Mouse (Mus musculus) lung, adult 2 months (tissue): ENCODE measurements around the gene Spint1. TPM values are rescaled to one million over a fixed set of nuclear protein-coding genes. Genes with fewer than 3 reads are reported as not detected.
A peak's percentile ranks its signal among the peaks of the same experiment; 100 is the strongest.

Source experiments
- DNase-seq: peaks from one replicate; pipeline ENCODE4 v3.0.0; 2022
- H3K4me1 ChIP-seq: fragments of 200-500 bp; 2 replicates; pipeline ENCODE4 v1.6.1; 2011; ENCODE audit warnings: low read length; ENCODE audit not compliant: control insufficient read depth, insufficient read depth
- H3K4me3 ChIP-seq: fragments of 200-500 bp; replicated peaks from 2 replicates; pipeline ENCODE3; 2011; ENCODE audit warnings: low read depth, mild to moderate bottlenecking, control low read depth, low read length; ENCODE audit errors: extremely low read depth
- CTCF ChIP-seq: fragments of 200-500 bp; IDR thresholded peaks from 2 replicates; pipeline ENCODE4 v1.5.1; 2011; ENCODE audit warnings: mild to moderate bottlenecking, low read length, control low read depth; ENCODE audit not compliant: insufficient read depth
- POLR2A ChIP-seq: fragments of 200-500 bp; IDR thresholded peaks from 2 replicates; pipeline ENCODE4 v1.6.1; 2011; ENCODE audit warnings: low read depth, mild to moderate bottlenecking, control low read depth, low read length, borderline replicate concordance; ENCODE audit errors: extremely low read depth
- WGBS: fragments of 180-500 bp; shearing (Covaris S2); methylation state at CpG from one replicate; pipeline ENCODE4 v1.1.7; 2018; 5-methylcytosine and 5-hydroxymethylcytosine counted together
- polyA plus RNA-seq: library from polyadenylated mRNA; depleted of rRNA; stranded (reverse); fragments of >200 nt; gene quantifications from 2 replicates; pipeline ENCODE4 v1.2.3, GENCODE M21; 2012

Spint1 gene
- polyA plus RNA-seq, 1 experiment = 51.0 TPM

DNA sequence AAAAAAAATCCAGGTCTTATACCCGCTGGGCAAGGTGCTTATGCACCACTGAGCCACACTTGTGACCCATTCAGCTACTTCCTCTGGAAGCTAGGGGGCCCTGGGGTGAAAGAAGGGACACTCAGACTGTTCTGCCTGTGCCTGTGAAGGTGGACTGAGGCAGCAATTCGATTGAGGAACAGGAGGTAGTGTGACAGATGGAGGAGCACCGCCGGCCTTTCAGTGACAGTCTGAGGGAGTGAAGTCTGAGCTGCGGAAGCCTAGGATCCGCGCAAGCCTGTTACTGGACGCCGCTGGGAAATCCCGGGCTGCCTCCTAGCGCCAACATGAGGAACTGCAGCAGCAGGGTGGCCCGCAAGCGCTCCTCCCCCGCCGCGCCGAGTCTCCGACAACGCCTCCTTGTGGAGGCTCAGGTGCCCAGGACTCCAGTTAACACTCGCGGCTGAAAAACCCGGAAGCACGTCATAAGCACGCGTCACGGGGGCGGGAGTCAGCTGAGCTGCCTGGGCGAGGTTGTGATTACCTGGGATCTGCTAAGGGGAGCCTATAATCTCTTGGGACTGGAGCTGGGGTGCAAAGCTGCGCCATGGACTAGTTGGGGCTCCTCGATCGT, 51.2 kb downstream of the Spint1 start, which contains the start of gene Vps18:
Gene Vps18, plus strand, starts transcription at position 471 of the 613 bp plus-strand sequence.
- peak; percentile 97 for DNase-seq
- WGBS = under 1% methylated on average over 31 of the region's 31 CpGs
- peaks cover 9% of the 10 kb centered on the region; the same call in 1 of the 2 replicates for H3K4me1 ChIP-seq
- H3K4me3 ChIP-seq = peak within 1 kb of the TSS; percentile 74
- TF ChIP-seq POLR2A = peak; percentile 83; the same call in 1 of the 2 replicates
- TF ChIP-seq CTCF = peak; percentile 78

GRCm38 (mm10) chr2:119289014-119289416, 51.9 kb downstream of the Spint1 start:
- no peak for DNase-seq
- WGBS = 1% methylated on average over 11 of the region's 11 CpGs
- Histone ChIP-seq H3K4me3 (peak overlapping the region; percentile 74), H3K4me1 (peaks cover 9% of the 10 kb centered on the region; the same call in 1 of the 2 replicates)
- TF ChIP-seq POLR2A = no peak
- TF ChIP-seq CTCF = no peak

GRCm38 (mm10) chr2:119292281-119292680, 55.1 kb downstream of the Spint1 start:
- 91% methylated on average over 5 of the region's 5 CpGs for WGBS
- TF ChIP-seq POLR2A = no peak
- no peak for TF ChIP-seq CTCF
- no peak for DNase-seq
- Histone ChIP-seq H3K4me3 (no peak overlapping the region), H3K4me1 (peaks cover 9% of the 10 kb centered on the region; the same call in 1 of the 2 replicates)

DNA sequence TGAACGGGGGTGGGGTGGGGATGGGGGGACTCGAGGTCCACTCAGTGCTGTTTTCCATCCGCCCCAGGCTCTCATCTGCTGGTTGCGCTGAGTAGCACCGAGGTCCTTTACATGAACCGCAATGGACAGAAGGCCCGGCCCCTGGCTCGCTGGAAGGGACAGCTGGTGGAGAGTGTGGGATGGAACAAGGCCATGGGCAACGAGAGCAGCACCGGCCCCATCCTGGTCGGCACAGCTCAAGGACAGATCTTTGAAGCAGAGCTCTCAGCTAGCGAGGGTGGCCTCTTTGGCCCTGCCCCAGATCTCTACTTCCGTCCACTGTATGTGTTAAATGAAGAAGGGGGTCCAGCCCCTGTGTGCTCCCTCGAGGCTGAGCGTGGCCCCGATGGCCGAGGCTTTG, 55.7 kb downstream of the Spint1 start:
- WGBS = 92% methylated on average over 17 of the region's 17 CpGs
- TF ChIP-seq CTCF (no peak), POLR2A (no peak)
- no peak for DNase-seq
- Histone ChIP-seq H3K4me3 (no peak overlapping the region), H3K4me1 (peaks cover 7% of the 10 kb centered on the region; the same call in 1 of the 2 replicates)

GRCm38 (mm10) chr2:119293311-119293710, 56.1 kb downstream of the Spint1 start:
- H3K4me3 ChIP-seq = no peak overlapping the region
- H3K4me1 ChIP-seq = peaks cover 6% of the 10 kb centered on the region; the same call in 1 of the 2 replicates
- WGBS = 94% methylated on average over 17 of the region's 17 CpGs
- DNase-seq = no peak
- TF ChIP-seq POLR2A (no peak), CTCF (no peak)

DNA sequence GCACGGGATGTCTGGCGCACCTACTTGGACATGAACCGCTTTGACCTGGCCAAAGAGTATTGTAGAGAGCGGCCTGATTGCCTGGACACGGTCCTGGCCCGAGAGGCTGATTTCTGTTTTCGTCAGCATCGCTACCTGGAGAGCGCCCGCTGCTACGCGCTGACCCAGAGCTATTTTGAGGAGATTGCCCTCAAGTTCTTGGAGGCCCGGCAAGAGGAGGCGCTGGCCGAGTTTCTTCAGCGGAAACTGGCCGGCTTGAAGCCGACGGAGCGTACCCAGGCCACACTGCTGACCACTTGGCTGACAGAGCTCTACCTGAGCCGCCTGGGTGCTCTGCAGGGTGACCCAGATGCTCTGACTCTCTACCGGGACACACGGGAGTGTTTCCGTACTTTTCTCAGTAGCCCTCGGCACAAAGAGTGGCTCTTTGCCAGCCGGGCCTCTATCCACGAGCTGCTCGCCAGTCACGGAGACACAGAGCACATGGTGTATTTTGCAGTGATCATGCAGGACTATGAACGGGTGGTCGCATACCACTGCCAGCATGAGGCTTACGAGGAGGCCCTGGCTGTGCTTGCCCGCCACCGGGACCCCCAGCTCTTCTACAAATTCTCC, 56.7 kb downstream of the Spint1 start:
- WGBS = 90% methylated on average over 34 of the region's 34 CpGs
- DNase-seq = no peak
- H3K4me3 ChIP-seq = no peak overlapping the region
- H3K4me1 ChIP-seq = peaks cover 10% of the 10 kb centered on the region
- no peak for TF ChIP-seq POLR2A
- TF ChIP-seq CTCF = no peak

- no peak for DNase-seq
- Histone ChIP-seq H3K4me3 (no peak overlapping the region), H3K4me1 (peaks cover 8% of the 10 kb centered on the region)
- WGBS = 93% methylated on average over 18 of the region's 18 CpGs
- TF ChIP-seq CTCF = no peak
- TF ChIP-seq POLR2A = no peak
Observed at GRCm38 (mm10) chr2:119294411-119294810, 57.2 kb downstream of the Spint1 start.

DNA sequence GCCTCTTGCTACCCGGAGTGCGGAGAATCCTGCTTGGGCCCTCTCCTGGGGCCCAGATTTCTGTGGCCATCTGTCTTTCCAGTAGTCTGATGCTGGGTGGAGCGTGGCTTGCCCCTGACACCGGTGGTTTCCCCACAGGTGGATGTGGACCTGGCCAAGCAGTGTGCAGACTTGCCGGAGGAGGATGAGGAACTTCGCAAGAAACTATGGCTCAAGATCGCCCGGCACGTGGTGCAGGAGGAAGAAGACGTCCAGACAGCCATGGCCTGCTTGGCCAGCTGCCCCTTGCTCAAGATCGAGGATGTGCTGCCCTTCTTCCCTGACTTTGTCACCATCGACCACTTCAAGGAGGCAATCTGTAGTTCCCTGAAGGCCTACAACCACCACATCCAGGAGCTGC, 59.6 kb downstream of the Spint1 start:
- no peak for DNase-seq
- Histone ChIP-seq H3K4me1 (peaks cover 14% of the 10 kb centered on the region), H3K4me3 (no peak overlapping the region)
- TF ChIP-seq POLR2A = no peak
- no peak for TF ChIP-seq CTCF
- WGBS = 89% methylated on average over 12 of the region's 12 CpGs

GRCm38 (mm10) chr2:119297506-119297905, 60.3 kb downstream of the Spint1 start:
- WGBS = 90% methylated on average over 19 of the region's 19 CpGs
- no peak overlapping the region for H3K4me3 ChIP-seq
- peaks cover 14% of the 10 kb centered on the region for H3K4me1 ChIP-seq
- DNase-seq = no peak
- TF ChIP-seq POLR2A = no peak
- no peak for TF ChIP-seq CTCF

GRCm38 (mm10) chr2:119298330-119298729, 61.2 kb downstream of the Spint1 start:
- peaks cover 14% of the 10 kb centered on the region for H3K4me1 ChIP-seq
- no peak for TF ChIP-seq POLR2A
- peak; percentile 90 for TF ChIP-seq CTCF
- DNase-seq = peak; percentile 74
- WGBS = 24% methylated on average over 5 of the region's 5 CpGs
- H3K4me3 ChIP-seq = no peak overlapping the region
